Mouse (Mus musculus) limb, embryonic 11.5 days (tissue): ENCODE data around the gene Abr. TPM values are rescaled to one million over a fixed set of nuclear protein-coding genes. Genes with fewer than 3 reads are reported as not detected.
A peak's percentile ranks its signal among the peaks of the same experiment; 100 is the strongest.

ENCODE experiments used
- ATAC-seq: fragments of 200-750 bp; cut with Nextera tagmentation; 2 replicates; pipeline ENCODE4 v1.8.0; 2017; ENCODE audit warnings: low read depth; ENCODE audit not compliant: insufficient number of reproducible peaks, low FRiP score, low TSS enrichment
- DNase-seq: peaks from one replicate; pipeline ENCODE4 v3.0.0-alpha.2; 2015; ENCODE audit warnings: low spot score
- H3K27ac ChIP-seq: fragments of 300-500 bp; sonication (generic); replicated peaks from 2 replicates; pipeline ENCODE4 v1.5.1; 2014; ENCODE audit warnings: low read depth, mild to moderate bottlenecking, low read length
- H3K27me3 ChIP-seq: fragments of 300-500 bp; sonication (generic); 2 replicates; pipeline ENCODE4 v1.6.1; 2014; ENCODE audit warnings: mild to moderate bottlenecking, low read length, mixed read lengths; ENCODE audit not compliant: control insufficient read depth, insufficient read depth
- H3K36me3 ChIP-seq: fragments of 300-500 bp; sonication (generic); 2 replicates; pipeline ENCODE4 v1.6.1; 2014; ENCODE audit warnings: mild to moderate bottlenecking, low read length, moderate library complexity, mixed read lengths; ENCODE audit not compliant: control insufficient read depth, insufficient read depth
- H3K4me1 ChIP-seq: fragments of 300-500 bp; sonication (generic); 2 replicates; pipeline ENCODE4 v1.6.1; 2014; ENCODE audit warnings: low read length, mixed read lengths; ENCODE audit not compliant: control insufficient read depth, insufficient read depth
- H3K4me2 ChIP-seq: fragments of 300-500 bp; sonication (generic); 2 replicates; pipeline ENCODE4 v1.6.1; 2014; ENCODE audit warnings: low read depth, mild to moderate bottlenecking, moderate library complexity; ENCODE audit not compliant: severe bottlenecking
- H3K4me3 ChIP-seq: fragments of 300-500 bp; sonication (generic); 2 replicates; pipeline ENCODE4 v1.5.1; 2014; ENCODE audit warnings: low read depth, low read length
- H3K9ac ChIP-seq: fragments of 300-500 bp; sonication (generic); 2 replicates; pipeline ENCODE4 v1.6.1; 2014; ENCODE audit warnings: mild to moderate bottlenecking, low read length
- H3K9me3 ChIP-seq: fragments of 300-500 bp; sonication (generic); 2 replicates; pipeline ENCODE4 v1.6.1; 2016; ENCODE audit warnings: low read length; ENCODE audit not compliant: control insufficient read depth
- WGBS: fragments of 180-500 bp; shearing (Covaris S2); extraction: QIAGEN DNeasy Blood & Tissue Kit; methylation state at CpG from one replicate; pipeline ENCODE4 v1.1.7; 2014; 5-methylcytosine and 5-hydroxymethylcytosine counted together
- polyA plus RNA-seq: library from polyadenylated mRNA; unstranded; fragments of >200 nt; fragmentation: Nextera tagmentation; extraction: Ambion mirVana; gene quantifications from 2 replicates; pipeline ENCODE4 v1.2.1, GENCODE M21; 2014

The Abr gene
- polyA plus RNA-seq, 1 experiment from 2014 or later: 45.2 TPM

GRCm38 (mm10) chr11:76543300-76543699 lies 78.8 kb downstream of the Abr start:
- H3K9ac ChIP-seq: no peak overlapping the region
- H3K4me3 ChIP-seq: no peak overlapping the region
- DNase-seq (no peak), ATAC-seq (no peak)
- H3K4me1 ChIP-seq: peaks cover 10% of the 10 kb centered on the region
- H3K4me2 ChIP-seq: no peak overlapping the region
- no peaks in the 10 kb centered on the region for H3K27me3 ChIP-seq
- 79% methylated on average over 5 of the region's 5 CpGs for WGBS
- no peak overlapping the region for H3K27ac ChIP-seq
- no peaks in the 10 kb centered on the region; the same call in 1 of the 2 replicates for H3K36me3 ChIP-seq
- no peaks in the 10 kb centered on the region for H3K9me3 ChIP-seq

- DNase-seq (peak; percentile 71), ATAC-seq (no peak)
- H3K36me3 ChIP-seq: no peaks in the 10 kb centered on the region; the same call in 1 of the 2 replicates
- no peak overlapping the region for H3K4me2 ChIP-seq
- 37% methylated on average over 1 of the region's 1 CpGs for WGBS
- no peak overlapping the region for H3K27ac ChIP-seq
- H3K4me3 ChIP-seq: no peak overlapping the region
- H3K9me3 ChIP-seq: no peaks in the 10 kb centered on the region
- H3K4me1 ChIP-seq: no peaks in the 10 kb centered on the region
- H3K27me3 ChIP-seq: no peaks in the 10 kb centered on the region
- no peak overlapping the region for H3K9ac ChIP-seq
Observed at GRCm38 (mm10) chr11:76540973-76541372, 81.1 kb downstream of the Abr start.

- Histone ChIP-seq H3K9me3 (no peaks in the 10 kb centered on the region), H3K27me3 (no peaks in the 10 kb centered on the region), H3K27ac (no peak overlapping the region), H3K4me3 (no peak overlapping the region), H3K4me1 (no peaks in the 10 kb centered on the region), H3K9ac (no peak overlapping the region), H3K4me2 (no peak overlapping the region), H3K36me3 (no peaks in the 10 kb centered on the region)
- WGBS: 85% methylated on average over 3 of the region's 3 CpGs
- ATAC-seq (no peak), DNase-seq (no peak)
Observed at GRCm38 (mm10) chr11:76537401-76537800, 84.7 kb downstream of the Abr start.

- Histone ChIP-seq H3K36me3 (no peaks in the 10 kb centered on the region), H3K27ac (no peak overlapping the region), H3K9me3 (no peaks in the 10 kb centered on the region), H3K9ac (no peak overlapping the region), H3K4me2 (no peak overlapping the region), H3K4me1 (no peaks in the 10 kb centered on the region), H3K27me3 (no peaks in the 10 kb centered on the region), H3K4me3 (no peak overlapping the region)
- ATAC-seq: no peak
- DNase-seq: peak; percentile 51
- WGBS: 74% methylated on average over 10 of the region's 10 CpGs
Observed at GRCm38 (mm10) chr11:76536576-76537354, 85.3 kb downstream of the Abr start.

- ATAC-seq: no peak
- no peaks in the 10 kb centered on the region for H3K27me3 ChIP-seq
- H3K9me3 ChIP-seq: no peaks in the 10 kb centered on the region
- no peak overlapping the region for H3K9ac ChIP-seq
- no peak for DNase-seq
- H3K4me1 ChIP-seq: peaks cover 16% of the 10 kb centered on the region
- WGBS: 91% methylated on average over 7 of the region's 7 CpGs
- no peak overlapping the region for H3K4me3 ChIP-seq
- no peaks in the 10 kb centered on the region for H3K36me3 ChIP-seq
- no peak overlapping the region for H3K27ac ChIP-seq
- H3K4me2 ChIP-seq: no peak overlapping the region
Observed at GRCm38 (mm10) chr11:76532001-76532400, 90.1 kb downstream of the Abr start.

GRCm38 (mm10) chr11:76530966-76531678 lies 91.0 kb downstream of the Abr start:
- H3K4me3 ChIP-seq: no peak overlapping the region
- no peaks in the 10 kb centered on the region for H3K9me3 ChIP-seq
- H3K27me3 ChIP-seq: no peaks in the 10 kb centered on the region
- 42% methylated on average over 7 of the region's 7 CpGs for WGBS
- H3K27ac ChIP-seq: no peak overlapping the region
- no peaks in the 10 kb centered on the region for H3K36me3 ChIP-seq
- no peak overlapping the region for H3K4me2 ChIP-seq
- ATAC-seq: 0 out of 2 replicates have a peak, but pooled peaks have one; percentile 29
- H3K9ac ChIP-seq: no peak overlapping the region
- no peak for DNase-seq
- peaks cover 22% of the 10 kb centered on the region for H3K4me1 ChIP-seq

GRCm38 (mm10) chr11:76530168-76530935 lies 91.8 kb downstream of the Abr start:
- H3K36me3 ChIP-seq: no peaks in the 10 kb centered on the region
- peaks cover 29% of the 10 kb centered on the region for H3K4me1 ChIP-seq
- ATAC-seq: no peak
- no peak overlapping the region for H3K4me3 ChIP-seq
- DNase-seq: no peak
- H3K4me2 ChIP-seq: no peak overlapping the region
- no peaks in the 10 kb centered on the region for H3K9me3 ChIP-seq
- H3K27ac ChIP-seq: 0 out of 2 replicates have a peak overlapping the region, but pooled peaks have one; percentile 8
- no peak overlapping the region for H3K9ac ChIP-seq
- no peaks in the 10 kb centered on the region for H3K27me3 ChIP-seq
- 78% methylated on average over 15 of the region's 15 CpGs for WGBS
